In genomic region chr6:126500088-126500487, GRCm38 (mm10) we compare ENCODE assay signal across 8 mouse cellular contexts. TPM values are rescaled to one million over a fixed set of nuclear protein-coding genes. Genes with fewer than 3 reads are reported as not detected.
DNase-seq lines count a peak whose midpoint lies in the region; ATAC-seq lines count a peak whose summit lies in the region.

No protein-coding gene starts in this region.

- H3K27me3 ChIP-seq in hindbrain, embryonic 12.5 days, result no peaks in the 10 kb centered on the region

- no peak overlapping the region for H3K4me3 ChIP-seq in hindbrain, embryonic 12.5 days

- peak; percentile 62 for DNase-seq in R1 (ENCODE audit: low read depth, low spot score)
- peak; percentile 77 to 90 for DNase-seq in cerebellum, adult 18-20 months
- DNase-seq in forelimb bud, embryonic 11.5 days (ENCODE audit: low read depth, low spot score), result peak; percentile 68
- DNase-seq in layer of hippocampus, postnatal 14 days (ENCODE audit: low spot score in 2 of 2), result peak; percentile 84 to 86
- peak; percentile 92 for DNase-seq in right cerebral cortex, postnatal 4 days

- 18% methylated on average over 8 of the region's 8 CpGs for WGBS in hindbrain, embryonic 12.5 days

- no peaks in the 10 kb centered on the region for H3K36me3 ChIP-seq in hindbrain, embryonic 12.5 days

- no peak overlapping the region for H3K9ac ChIP-seq in hindbrain, embryonic 12.5 days

- no peaks in the 10 kb centered on the region for H3K4me1 ChIP-seq in hindbrain, embryonic 12.5 days

- H3K9me3 ChIP-seq in hindbrain, embryonic 12.5 days (replicated peaks), result peaks cover 6% of the 10 kb centered on the region; the same call in 1 of the 2 replicates

- H3K4me2 ChIP-seq in hindbrain, embryonic 12.5 days (replicated peaks), result no peak overlapping the region

- H3K27ac ChIP-seq in hindbrain, embryonic 12.5 days, result no peak overlapping the region

- 0 out of 2 replicates have a peak, but pooled peaks have one; percentile 41 for ATAC-seq in hindbrain, embryonic 12.5 days (ENCODE audit: low FRiP score)
- ATAC-seq in megakaryocyte progenitor cell, adult 5-6 weeks (replicated peaks; ENCODE audit: poor library complexity), result peak; percentile 83
- no peak for ATAC-seq in monocyte, adult 5-6 weeks (replicated peaks; ENCODE audit: insufficient number of reproducible peaks, low FRiP score, low TSS enrichment, poor library complexity, severe bottlenecking)

RNA-seq across cellular contexts. Expression of gene Kcna5, which starts 35.1 kb away (rescaled TPM):
- polyA plus RNA-seq in hindbrain, embryonic 12.5 days (2016; fragmentation: Nextera tagmentation; extraction: Ambion mirVana), result 2.8 and 3.1 TPM in 2 replicates
- 1 to 10 TPM; 1.5 to 1.8 TPM for total RNA-seq in layer of hippocampus, postnatal 14 days (2021)
- not detected in 2 replicates for total RNA-seq in megakaryocyte progenitor cell, adult 5-6 weeks (2015)
- total RNA-seq in megakaryocyte progenitor cell, adult 5-6 weeks (2017), result not detected in 2 replicates
- total RNA-seq in monocyte, adult 5-6 weeks (2017), result not detected in 3 replicates
